Mouse (Mus musculus): ENCODE data around the gene Klf7. TPM values are rescaled to one million over a fixed set of nuclear protein-coding genes. Genes with fewer than 3 reads are reported as not detected.

Klf7 gene
- polyA plus RNA-seq, 1 experiment, result 19.7 TPM

- TF ChIP-seq POLR2A (IDR thresholded peaks at IDR 0.05; ENCODE audit: borderline replicate concordance, insufficient read depth, low read length), result no peak
- TF ChIP-seq CTCF (IDR thresholded peaks at IDR 0.05; ENCODE audit: borderline replicate concordance, insufficient read depth, low read depth, low read length), result no peak
- DNase-seq, result peak; percentile 91 to 95
- H3K4me3 ChIP-seq (replicated peaks; ENCODE audit: insufficient read depth, low read depth, low read length), result peak overlapping the region; percentile 48
- H3K27ac ChIP-seq (ENCODE audit: insufficient read depth, low read length), result peak overlapping the region; percentile 99
- 9% methylated on average over 17 of the region's 17 CpGs for WGBS
- peaks cover 46% of the 10 kb centered on the region for H3K4me1 ChIP-seq (ENCODE audit: control insufficient read depth, insufficient read depth, low read length)
- H3K27me3 ChIP-seq (ENCODE audit: control insufficient read depth, insufficient read depth, low read length), result no peaks in the 10 kb centered on the region
Observed at GRCm38 (mm10) chr1:64087657-64088603, 34.2 kb downstream of the Klf7 start.

GRCm38 (mm10) chr1:64085875-64086274 lies 36.2 kb downstream of the Klf7 start:
- WGBS, result 73% methylated on average over 4 of the region's 4 CpGs
- DNase-seq, result no peak
- H3K4me1 ChIP-seq (ENCODE audit: control insufficient read depth, insufficient read depth, low read length), result peaks cover 46% of the 10 kb centered on the region

GRCm38 (mm10) chr1:64085361-64085760 lies 36.7 kb downstream of the Klf7 start:
- H3K4me3 ChIP-seq (replicated peaks; ENCODE audit: insufficient read depth, low read depth, low read length), result no peak overlapping the region
- no peak for TF ChIP-seq CTCF (IDR thresholded peaks at IDR 0.05; ENCODE audit: borderline replicate concordance, insufficient read depth, low read depth, low read length)
- TF ChIP-seq POLR2A (IDR thresholded peaks at IDR 0.05; ENCODE audit: borderline replicate concordance, insufficient read depth, low read length), result no peak
- DNase-seq, result peak in 1 of 2 experiments; percentile 48
- 16% methylated on average over 4 of the region's 4 CpGs for WGBS
- no peak overlapping the region for H3K27ac ChIP-seq (ENCODE audit: insufficient read depth, low read length)
- no peaks in the 10 kb centered on the region for H3K27me3 ChIP-seq (ENCODE audit: control insufficient read depth, insufficient read depth, low read length)
- peaks cover 43% of the 10 kb centered on the region for H3K4me1 ChIP-seq (ENCODE audit: control insufficient read depth, insufficient read depth, low read length)

More at GRCm38 (mm10) chr1:64085875-64086274, 36.2 kb downstream of the Klf7 start:
- Histone ChIP-seq H3K27me3 (ENCODE audit: control insufficient read depth, insufficient read depth, low read length) (no peaks in the 10 kb centered on the region), H3K4me3 (replicated peaks; ENCODE audit: insufficient read depth, low read depth, low read length) (no peak overlapping the region), H3K27ac (ENCODE audit: insufficient read depth, low read length) (peak overlapping the region; percentile 46; the same call in 1 of the 2 replicates)
- TF ChIP-seq POLR2A (IDR thresholded peaks at IDR 0.05; ENCODE audit: borderline replicate concordance, insufficient read depth, low read length) (no peak), CTCF (IDR thresholded peaks at IDR 0.05; ENCODE audit: borderline replicate concordance, insufficient read depth, low read depth, low read length) (no peak)

GRCm38 (mm10) chr1:64084706-64085105 lies 37.4 kb downstream of the Klf7 start:
- 19% methylated on average over 3 of the region's 3 CpGs for WGBS
- Histone ChIP-seq H3K27me3 (ENCODE audit: control insufficient read depth, insufficient read depth, low read length) (no peaks in the 10 kb centered on the region), H3K4me1 (ENCODE audit: control insufficient read depth, insufficient read depth, low read length) (peaks cover 40% of the 10 kb centered on the region), H3K27ac (ENCODE audit: insufficient read depth, low read length) (peak overlapping the region; percentile 24; the same call in 1 of the 2 replicates), H3K4me3 (replicated peaks; ENCODE audit: insufficient read depth, low read depth, low read length) (no peak overlapping the region)
- no peak for DNase-seq
- TF ChIP-seq POLR2A (IDR thresholded peaks at IDR 0.05; ENCODE audit: borderline replicate concordance, insufficient read depth, low read length), result no peak
- no peak for TF ChIP-seq CTCF (IDR thresholded peaks at IDR 0.05; ENCODE audit: borderline replicate concordance, insufficient read depth, low read depth, low read length)

- WGBS, result 90% methylated on average over 1 of the region's 1 CpGs
- TF ChIP-seq POLR2A (IDR thresholded peaks at IDR 0.05; ENCODE audit: borderline replicate concordance, insufficient read depth, low read length) (no peak), CTCF (IDR thresholded peaks at IDR 0.05; ENCODE audit: borderline replicate concordance, insufficient read depth, low read depth, low read length) (no peak)
- no peak overlapping the region for H3K27ac ChIP-seq (ENCODE audit: insufficient read depth, low read length)
- H3K4me3 ChIP-seq (replicated peaks; ENCODE audit: insufficient read depth, low read depth, low read length), result no peak overlapping the region
- peaks cover 46% of the 10 kb centered on the region; the same call in 1 of the 2 replicates for H3K4me1 ChIP-seq (ENCODE audit: control insufficient read depth, insufficient read depth, low read length)
- H3K27me3 ChIP-seq (ENCODE audit: control insufficient read depth, insufficient read depth, low read length), result no peaks in the 10 kb centered on the region
- no peak for DNase-seq
Observed at GRCm38 (mm10) chr1:64081791-64082190, 40.3 kb downstream of the Klf7 start.

GRCm38 (mm10) chr1:64081217-64081616 lies 40.9 kb downstream of the Klf7 start:
- WGBS, result 76% methylated on average over 2 of the region's 2 CpGs
- H3K4me1 ChIP-seq (ENCODE audit: control insufficient read depth, insufficient read depth, low read length), result peaks cover 48% of the 10 kb centered on the region; the same call in 1 of the 2 replicates
- TF ChIP-seq CTCF (IDR thresholded peaks at IDR 0.05; ENCODE audit: borderline replicate concordance, insufficient read depth, low read depth, low read length), result no peak

GRCm38 (mm10) chr1:64080263-64080662 lies 41.8 kb downstream of the Klf7 start:
- peaks cover 43% of the 10 kb centered on the region; the same call in 1 of the 2 replicates for H3K4me1 ChIP-seq (ENCODE audit: control insufficient read depth, insufficient read depth, low read length)
- H3K4me3 ChIP-seq (replicated peaks; ENCODE audit: insufficient read depth, low read depth, low read length), result no peak overlapping the region
- no peak for TF ChIP-seq POLR2A (IDR thresholded peaks at IDR 0.05; ENCODE audit: borderline replicate concordance, insufficient read depth, low read length)
- no peak for TF ChIP-seq CTCF (IDR thresholded peaks at IDR 0.05; ENCODE audit: borderline replicate concordance, insufficient read depth, low read depth, low read length)
- no peaks in the 10 kb centered on the region for H3K27me3 ChIP-seq (ENCODE audit: control insufficient read depth, insufficient read depth, low read length)
- no peak overlapping the region for H3K27ac ChIP-seq (ENCODE audit: insufficient read depth, low read length)
- WGBS, result 86% methylated on average over 2 of the region's 2 CpGs
- DNase-seq, result no peak

More at GRCm38 (mm10) chr1:64081217-64081616, 40.9 kb downstream of the Klf7 start:
- no peak overlapping the region for H3K27ac ChIP-seq (ENCODE audit: insufficient read depth, low read length)
- no peak for DNase-seq
- H3K27me3 ChIP-seq (ENCODE audit: control insufficient read depth, insufficient read depth, low read length), result no peaks in the 10 kb centered on the region
- no peak overlapping the region for H3K4me3 ChIP-seq (replicated peaks; ENCODE audit: insufficient read depth, low read depth, low read length)

Data from cerebellum, adult 2 months (tissue).